In the genomic region with DNA sequence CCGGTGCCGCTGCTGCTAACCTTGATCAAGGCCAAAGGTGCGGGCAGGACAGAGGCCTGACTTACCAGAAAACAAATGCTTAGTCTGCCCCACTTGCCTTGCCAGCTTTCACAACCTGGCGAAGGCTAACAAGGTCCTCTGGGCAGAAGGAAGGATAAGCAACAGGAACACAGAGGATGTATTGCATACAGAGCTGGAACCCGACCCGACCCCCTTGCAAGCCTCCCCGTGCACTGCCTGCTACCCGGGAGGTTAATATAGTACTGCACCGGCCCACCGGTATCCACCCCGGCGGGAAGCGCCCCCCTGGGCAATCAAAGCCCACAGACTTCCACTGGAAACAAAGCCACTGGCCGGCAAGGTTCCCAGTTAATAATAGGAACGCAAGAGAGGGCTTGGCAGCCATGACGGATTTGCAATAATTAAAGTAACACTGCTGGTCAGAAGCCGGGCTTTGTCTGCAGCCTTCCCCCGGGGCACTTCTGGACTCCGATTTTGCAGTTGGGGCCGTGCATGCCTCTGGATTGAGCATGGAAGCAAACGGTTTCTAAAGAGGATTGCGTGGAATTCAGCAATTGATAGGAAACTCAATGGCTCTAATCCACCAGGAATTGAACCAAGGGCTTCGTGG, we compare ENCODE assay signal across 10 mouse cellular contexts. TPM values are rescaled to one million over a fixed set of nuclear protein-coding genes. Genes with fewer than 3 reads are reported as not detected.
DNase-seq lines count a peak whose midpoint lies in the region; ATAC-seq and TF ChIP-seq lines count a peak whose summit lies in the region.
"Had no signal": no experiment of that assay in that cellular context is flagged by ENCODE, and none has a peak within 500 bp of the region (broad histone marks: within the 10 kb centered on the region; RNA-seq: fewer than 3 reads in every experiment).

No protein-coding gene starts in this region.

- 23% methylated on average over 23 of the region's 23 CpGs for WGBS in heart, embryonic 12.5 days
- 45% methylated on average over 23 of the region's 23 CpGs for WGBS in thymus, adult 2 months

- no peaks in the 10 kb centered on the region for H3K4me1 ChIP-seq in brown adipose tissue, adult 24 weeks (ENCODE audit: control insufficient read depth, insufficient read depth, insufficient read length, low read length)
- H3K4me1 ChIP-seq in heart, embryonic 12.5 days (replicated peaks): peaks cover 24% of the 10 kb centered on the region
- H3K4me1 ChIP-seq in thymus, adult 2 months (replicated peaks; ENCODE audit: control insufficient read depth, insufficient read depth, low read length): no peaks in the 10 kb centered on the region

- TF ChIP-seq POLR2A in thymus, adult 2 months (IDR thresholded peaks at IDR 0.05; ENCODE audit: control insufficient read depth, extremely low read depth, insufficient read depth, low read length, poor library complexity): no peak

- no peak for ATAC-seq in heart, embryonic 12.5 days (ENCODE audit: insufficient number of reproducible peaks, low FRiP score)

- peak overlapping the region; percentile 37; the same call in 1 of the 2 replicates for H3K9ac ChIP-seq in heart, embryonic 12.5 days

- H3K27ac ChIP-seq in brown adipose tissue, adult 24 weeks (replicated peaks; ENCODE audit: low read depth, low read length): 0 out of 2 replicates have a peak overlapping the region, but pooled peaks have one; percentile 2
- H3K27ac ChIP-seq in heart, embryonic 12.5 days (ENCODE audit: poor library complexity, severe bottlenecking): no peak overlapping the region
- no peak overlapping the region for H3K27ac ChIP-seq in thymus, adult 2 months (ENCODE audit: control insufficient read depth, insufficient read depth, low read length)

- DNase-seq in adrenal gland, postnatal 14 days: peak; percentile 62
- DNase-seq in adrenal gland, postnatal 25 days: no peak
- peak; percentile 39 for DNase-seq in kidney, postnatal 14 days
- DNase-seq in retina, postnatal 1 day: peak; percentile 54
- DNase-seq in urinary bladder, postnatal 36 days (ENCODE audit: low spot score in 2 of 2): no peak
- DNase-seq in thymus, adult 2 months: no peak

- H3K36me3 ChIP-seq in heart, embryonic 12.5 days: no peaks in the 10 kb centered on the region
- H3K36me3 ChIP-seq in thymus, adult 2 months (ENCODE audit: control insufficient read depth, insufficient read depth, low read length): peaks cover 5% of the 10 kb centered on the region

- no peaks in the 10 kb centered on the region for H3K9me3 ChIP-seq in heart, embryonic 12.5 days (replicated peaks)

- H3K27me3 ChIP-seq in heart, embryonic 12.5 days (replicated peaks): peaks cover 13% of the 10 kb centered on the region
- H3K27me3 ChIP-seq in thymus, adult 2 months (ENCODE audit: control insufficient read depth, insufficient read depth, low read length): no peaks in the 10 kb centered on the region; the same call in 1 of the 2 replicates

- TF ChIP-seq CTCF in thymus, adult 2 months (IDR thresholded peaks at IDR 0.05; ENCODE audit: borderline replicate concordance, control insufficient read depth, extremely low read depth, insufficient read depth, low read length, poor library complexity): no peak

- peak overlapping the region; percentile 13; the same call in 1 of the 2 replicates for H3K4me3 ChIP-seq in brown adipose tissue, adult 24 weeks (ENCODE audit: insufficient read depth, low read depth, low read length)
- H3K4me3 ChIP-seq in heart, embryonic 12.5 days: 0 out of 2 replicates have a peak overlapping the region, but pooled peaks have one; percentile 9
- H3K4me3 ChIP-seq in thymus, adult 2 months (ENCODE audit: control insufficient read depth, insufficient read depth, low read length): no peak overlapping the region

- peak overlapping the region; percentile 50 for H3K4me2 ChIP-seq in heart, embryonic 12.5 days

RNA-seq across cellular contexts. Expression of a gene that starts 28.9 kb away (rescaled TPM):
- total RNA-seq in adrenal gland, postnatal 14 days (2021): 22.3 and 26.1 TPM in 2 replicates
- total RNA-seq in adrenal gland, postnatal 25 days (2021): 20.9 and 21.7 TPM in 2 replicates
- polyA plus RNA-seq in brown adipose tissue, adult 24 weeks (2012; ENCODE audit: insufficient read depth, insufficient read length, missing spikeins): 13.1 and 18.0 TPM in 2 replicates
- 81.5 and 82.8 TPM in 2 replicates for polyA plus RNA-seq in heart, embryonic 12.5 days (2016; fragmentation: Nextera tagmentation; extraction: Ambion mirVana)
- 9.6 and 13.6 TPM in 2 replicates for polyA plus RNA-seq in thymus, adult 2 months (2012; rRNA removed)
- total RNA-seq: common myeloid progenitor, adult 5-6 weeks; neutrophil, adult 5-6 weeks had no signal

Comparison
In these comparisons a context has a peak if more than half of its experiments do, and no peak if none do; other contexts are left out.
1. DNase-seq: peak in adrenal gland, postnatal 14 days (single experiment), kidney, postnatal 14 days (single experiment) and retina, postnatal 1 day (single experiment); none in adrenal gland, postnatal 25 days (single experiment), urinary bladder, postnatal 36 days (0 of 2) and thymus, adult 2 months (single experiment).